Mouse (Mus musculus) large intestine, adult 2 months (tissue): Measurements from ENCODE around the gene Crot. TPM values are rescaled to one million over a fixed set of nuclear protein-coding genes. Genes with fewer than 3 reads are reported as not detected.

ENCODE experiments used
- polyA plus RNA-seq: library from polyadenylated mRNA; depleted of rRNA; stranded (reverse); fragments of >200 nt; gene quantifications from 2 replicates; pipeline ENCODE4 v1.2.3, GENCODE M21; 2012; rRNA removed

Gene Crot
- polyA plus RNA-seq, 1 experiment, result 10.7 TPM

Other genes with a start within 250 kb of the Crot start
- gene Abcb1b, start 199.2 kb downstream of the Crot start, polyA plus RNA-seq, result 0.56 and 0.58 TPM in 2 replicates
- 0.10 TPM in 2 replicates for gene Abcb4, start 103.6 kb downstream of the Crot start, polyA plus RNA-seq
- gene Tmem243, start 103.3 kb upstream of the Crot start, polyA plus RNA-seq, result 43.9 and 67.2 TPM in 2 replicates
- gene Dmtf1, start 164.5 kb upstream of the Crot start, polyA plus RNA-seq, result 5.5 and 9.9 TPM in 2 replicates